Mouse (Mus musculus) gastrocnemius, postnatal 36 days (tissue): ENCODE measurements at regions not wholly inside any gene's neighbourhood (a gene's known extent, or its start where the extent isn't known, plus 50 kb on each side); places are given as distances from the start of the nearest gene placed in this dataset.

Experiments
- DNase-seq, 2 experiments: peaks; one replicate each; pipeline ENCODE4 v3.0.0; 2022
- intact Hi-C: fragments of 180-260 bp; cut with DNase I; formaldehyde crosslinking; loops from one replicate; pipeline ENCODE4 v1.15.1; 2025

DNA sequence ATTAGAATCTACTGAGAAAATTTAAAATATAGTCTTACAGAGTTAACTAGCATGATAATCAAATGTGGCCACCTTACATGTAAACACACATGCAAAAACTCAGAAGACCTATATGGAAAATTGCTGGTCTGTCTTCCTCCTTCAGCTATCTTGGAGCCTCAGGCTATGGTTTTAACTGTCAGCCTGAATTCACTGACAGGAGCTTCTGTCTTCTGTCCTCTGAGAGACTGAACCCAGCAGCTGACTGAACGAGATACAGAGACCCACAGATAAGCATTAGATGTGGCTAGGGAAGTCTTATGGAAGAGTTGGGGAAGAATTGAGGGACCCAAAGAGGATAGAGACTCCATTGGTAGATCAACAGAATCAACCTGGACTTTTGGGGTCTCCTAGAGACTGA lies 360.0 kb upstream of the Meox2 start:
- DNase-seq, result no peak
- intact Hi-C loops, result no loop called here

- intact Hi-C loops, result no loop called here
- DNase-seq, result no peak
Measured at GRCm38 (mm10) chr12:36765315-36766058, 342.9 kb upstream of the Meox2 start.

GRCm38 (mm10) chr12:36766167-36766566 lies 342.2 kb upstream of the Meox2 start:
- intact Hi-C loops, result no loop called here
- DNase-seq, result no peak

GRCm38 (mm10) chr12:36780761-36781160 lies 327.6 kb upstream of the Meox2 start:
- no peak for DNase-seq
- intact Hi-C loops, result no loop called here

DNA sequence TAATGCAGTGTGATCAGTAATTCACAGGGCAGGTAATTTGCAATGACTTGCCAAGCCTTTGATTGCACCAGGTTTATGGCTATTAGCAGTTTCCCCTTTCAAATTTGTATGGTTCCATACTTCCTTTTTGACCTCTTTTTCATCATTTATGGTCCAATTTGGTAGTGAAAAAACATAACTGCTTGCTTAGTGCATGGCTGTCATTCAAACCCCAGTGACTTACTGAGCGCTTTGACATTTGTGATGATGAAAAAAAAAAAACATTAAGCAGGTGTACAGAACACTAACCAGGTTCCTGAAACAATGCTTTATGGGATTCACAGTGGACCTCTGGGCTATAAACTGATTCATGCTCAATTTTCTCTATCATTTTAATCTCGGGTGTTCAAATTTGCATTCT lies 317.5 kb upstream of the Meox2 start:
- intact Hi-C loops, result no loop called here
- no peak for DNase-seq

- DNase-seq, result no peak
- intact Hi-C loops, result no loop called here
Measured at GRCm38 (mm10) chr12:36791430-36791829, 316.9 kb upstream of the Meox2 start.

DNA sequence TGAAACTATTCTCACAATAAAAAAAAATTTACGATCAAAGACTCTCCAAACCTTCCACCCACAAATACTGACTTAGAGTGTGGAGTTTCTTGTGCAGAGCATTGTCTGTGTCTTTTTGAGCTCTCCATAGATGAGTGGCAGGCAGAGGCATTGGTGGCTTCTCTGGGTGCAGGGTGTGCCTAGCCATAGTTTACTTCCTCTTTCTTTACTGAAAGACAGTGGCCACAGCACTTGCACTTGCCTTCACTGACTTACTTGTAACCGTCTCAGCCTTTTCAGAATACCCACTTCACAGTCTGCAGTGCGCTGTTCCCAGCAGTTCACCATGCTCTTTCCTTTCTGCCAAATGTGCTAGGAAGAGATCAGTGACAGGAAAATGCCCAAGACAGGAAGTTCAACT lies 316.1 kb upstream of the Meox2 start:
- no peak for DNase-seq
- intact Hi-C loops, result no loop called here

DNA sequence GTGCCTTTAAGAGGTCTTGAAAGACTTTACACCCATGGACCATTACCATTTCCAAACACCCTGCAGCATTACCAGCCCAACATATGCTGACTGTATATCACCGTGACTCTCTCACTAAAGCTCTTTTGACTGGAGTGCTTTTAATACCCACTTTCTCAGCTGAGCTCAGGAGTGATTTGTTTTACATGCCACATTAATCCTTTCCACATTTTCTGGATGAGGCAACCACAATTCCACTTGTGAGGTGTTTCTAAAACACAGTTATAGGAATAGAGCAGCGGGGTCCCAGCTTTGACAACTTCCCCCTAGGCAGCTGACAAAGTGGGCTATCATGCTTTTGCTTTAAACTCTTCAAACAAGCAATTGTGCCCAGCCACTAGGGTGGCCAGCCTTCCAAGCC lies 314.5 kb upstream of the Meox2 start:
- intact Hi-C loops, result no loop called here
- DNase-seq, result no peak

GRCm38 (mm10) chr12:36796201-36796600 lies 312.1 kb upstream of the Meox2 start:
- no peak for DNase-seq
- intact Hi-C loops, result no loop called here

DNA sequence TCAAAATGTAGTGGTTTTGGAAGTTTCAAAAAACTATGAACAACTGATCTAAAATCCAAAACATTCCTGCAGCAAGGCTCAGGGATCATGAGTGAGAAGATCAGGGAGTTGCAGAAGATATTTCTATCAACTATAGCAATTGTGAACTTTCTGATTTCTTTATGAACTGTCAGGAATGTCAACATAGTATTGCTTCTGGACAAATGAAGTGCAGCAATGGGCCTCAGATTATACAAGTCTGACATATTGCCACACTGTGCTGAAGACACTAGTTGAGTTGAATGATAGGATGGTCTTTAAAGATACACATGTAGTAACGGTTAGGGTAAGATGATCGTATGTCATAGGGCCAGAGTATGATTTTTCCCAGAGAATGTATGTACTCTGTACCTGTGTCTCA lies 290.4 kb upstream of the Meox2 start:
- DNase-seq, result no peak
- intact Hi-C loops, result no loop called here

DNA sequence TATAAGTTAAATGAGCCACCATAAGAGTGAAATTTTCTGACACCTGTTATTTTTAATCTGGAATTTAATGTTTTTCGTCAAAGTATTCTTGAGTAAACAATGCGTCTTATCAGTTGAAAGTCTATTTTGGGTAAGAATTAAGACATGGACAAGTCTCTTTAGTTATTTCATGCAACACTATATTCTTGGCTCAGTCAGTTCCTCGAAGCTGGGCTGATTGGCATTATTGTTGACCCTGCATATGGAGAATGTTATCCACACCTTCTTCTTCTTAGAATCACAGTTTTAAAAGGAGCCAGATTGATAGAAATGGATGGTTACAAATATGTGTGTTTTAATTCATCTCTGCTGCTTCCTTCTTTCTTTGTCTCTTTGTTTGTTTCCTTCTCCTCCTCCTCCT lies 289.5 kb upstream of the Meox2 start:
- intact Hi-C loops, result no loop called here

DNA sequence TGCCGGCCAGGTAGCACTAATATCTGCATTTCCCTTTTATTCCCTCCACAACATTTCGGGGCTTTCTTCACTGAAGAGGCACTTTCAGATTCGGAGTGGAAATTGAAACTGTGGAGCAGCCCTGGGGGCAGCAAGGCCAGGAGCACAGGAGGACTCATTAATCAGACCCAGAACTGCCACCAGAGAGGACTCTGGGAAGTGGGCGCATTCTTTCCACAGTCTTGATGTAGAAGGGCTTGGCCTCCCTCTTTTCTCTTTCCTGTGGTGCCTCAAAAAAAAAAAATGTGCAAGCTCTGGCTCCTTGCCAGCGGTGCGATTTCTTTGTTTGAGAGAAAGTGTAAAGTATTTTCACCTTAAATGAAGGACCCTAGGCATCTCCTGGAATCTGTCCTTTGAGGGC lies 281.6 kb upstream of the Meox2 start:
- intact Hi-C loops, result no loop called here
- no peak for DNase-seq

More for the DNA sequence above, 289.5 kb upstream of the Meox2 start:
- no peak for DNase-seq

GRCm38 (mm10) chr12:36831307-36831997 lies 276.9 kb upstream of the Meox2 start:
- no peak for DNase-seq
- intact Hi-C loops, result no loop called here

GRCm38 (mm10) chr12:36842957-36843356 lies 265.4 kb upstream of the Meox2 start:
- no peak for DNase-seq
- intact Hi-C loops, result no loop called here

DNA sequence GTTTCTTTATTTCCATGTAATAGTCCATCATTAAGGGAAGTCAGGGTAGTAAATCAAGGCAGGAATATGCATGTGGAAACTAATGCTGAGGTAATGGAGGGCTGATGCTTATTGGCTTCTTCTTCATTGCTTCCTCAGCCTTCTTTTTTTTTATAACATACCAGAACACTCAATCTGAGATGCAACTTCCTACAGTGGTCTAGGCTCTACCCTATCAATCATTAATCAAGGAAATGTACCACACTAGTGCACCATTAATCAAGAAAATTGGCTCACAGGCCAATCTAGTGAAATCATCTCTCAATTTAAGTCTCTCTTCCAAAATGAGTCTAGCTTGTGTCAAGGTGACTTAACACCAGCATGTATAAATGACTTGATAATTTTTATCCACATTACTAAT lies 263.2 kb upstream of the Meox2 start:
- intact Hi-C loops, result no loop called here
- no peak for DNase-seq

DNA sequence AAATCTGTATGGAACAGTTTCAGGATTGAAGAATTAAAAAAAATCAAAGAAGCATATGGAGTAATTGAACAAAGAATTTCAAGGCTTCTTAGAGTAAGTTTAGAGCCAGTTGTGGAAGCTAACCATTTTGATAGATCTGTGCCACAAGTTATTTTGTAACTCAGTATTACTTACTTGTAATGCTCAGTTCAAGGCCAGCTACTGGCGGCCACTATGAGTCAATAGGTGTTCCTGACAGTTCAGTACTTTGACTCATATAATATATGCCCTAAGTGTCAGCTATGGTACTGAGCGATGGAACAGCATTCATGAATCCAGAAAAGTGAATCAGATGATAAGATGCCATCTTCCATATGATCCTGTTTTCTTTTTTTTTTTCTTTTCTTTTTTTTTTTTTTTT lies 259.3 kb upstream of the Meox2 start:
- DNase-seq, result no peak
- intact Hi-C loops, result no loop called here

DNA sequence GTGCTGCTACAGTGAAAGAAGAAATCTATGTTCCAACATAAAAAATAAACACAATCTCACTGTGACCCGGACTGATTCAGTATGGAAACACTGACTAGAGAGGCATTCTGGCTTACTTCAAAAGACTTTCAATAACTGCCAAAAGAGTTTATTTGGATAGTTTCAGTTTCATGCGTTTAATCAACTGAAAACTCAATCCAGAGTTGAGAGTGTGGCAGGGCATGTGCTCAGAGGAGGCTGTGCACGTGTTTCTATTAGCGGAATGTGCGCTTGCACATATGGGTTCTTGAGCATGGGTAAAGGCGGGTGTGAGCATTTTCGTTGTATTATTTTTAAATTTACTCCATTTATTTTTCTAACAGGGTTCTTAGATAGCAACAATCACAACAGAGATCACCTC lies 245.2 kb upstream of the Meox2 start:
- intact Hi-C loops, result no loop called here
- no peak for DNase-seq

GRCm38 (mm10) chr12:36880724-36881123 lies 227.6 kb upstream of the Meox2 start:
- DNase-seq, result no peak
- intact Hi-C loops, result no loop called here

- intact Hi-C loops, result no loop called here
- DNase-seq, result no peak
Measured at GRCm38 (mm10) chr12:36913364-36913763, 195.0 kb upstream of the Meox2 start.

DNA sequence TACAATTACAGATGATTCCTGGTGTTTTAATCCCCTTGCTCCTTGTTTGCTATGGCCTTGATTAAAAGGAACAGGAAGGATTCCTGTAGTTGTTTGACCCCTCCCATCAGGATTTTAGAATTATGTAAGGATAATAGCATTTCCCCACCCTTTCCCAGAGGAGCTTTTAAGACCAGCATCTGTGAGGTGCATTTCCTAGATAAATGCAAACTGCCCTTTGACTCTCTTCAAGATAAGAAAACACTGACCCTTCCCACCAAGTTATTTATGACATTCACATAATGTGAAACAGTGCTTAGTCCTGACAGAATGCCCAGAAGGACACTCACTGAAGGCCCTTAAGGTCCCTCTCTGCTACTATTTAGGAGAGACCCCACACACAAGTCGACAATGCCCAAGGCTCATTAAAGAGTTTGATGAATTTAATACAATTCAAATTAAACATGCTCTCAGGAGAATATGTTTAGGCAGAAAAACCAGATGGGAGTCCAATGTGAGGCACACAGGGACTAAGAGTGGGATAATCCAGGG lies 190.7 kb upstream of the Meox2 start:
- no peak for DNase-seq
- intact Hi-C loops, result no loop called here

DNA sequence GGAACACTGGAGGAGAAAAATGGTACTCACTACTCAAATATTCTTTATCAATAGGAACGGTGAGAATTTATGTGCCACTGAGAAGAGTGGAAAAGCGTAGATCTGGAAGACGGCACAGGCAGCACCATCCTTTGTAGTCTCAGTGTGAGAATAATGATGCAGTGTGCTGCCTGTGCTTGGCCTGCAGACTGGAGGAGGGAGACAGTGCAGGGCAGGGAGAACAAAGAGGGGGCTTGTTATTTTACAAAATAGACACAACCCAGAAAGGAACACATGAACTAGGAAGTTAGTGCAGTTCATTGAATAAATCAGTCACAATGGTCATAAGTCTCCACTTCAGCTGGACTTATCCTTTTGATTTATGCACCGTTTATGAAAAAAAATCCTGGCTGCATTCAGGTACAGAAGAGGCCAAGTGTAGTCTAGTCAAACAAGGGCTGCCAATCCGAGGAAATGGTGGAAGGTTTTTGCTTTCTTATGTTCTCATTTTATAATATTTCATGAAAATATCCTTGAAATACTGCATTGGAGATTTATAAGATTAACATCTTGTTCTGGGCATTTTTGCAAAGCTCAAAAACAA lies 190.0 kb upstream of the Meox2 start:
- no peak for DNase-seq
- intact Hi-C loops, result no loop called here

GRCm38 (mm10) chr12:36923558-36923957 lies 184.8 kb upstream of the Meox2 start:
- intact Hi-C loops, result no loop called here
- DNase-seq, result no peak
